Mouse (Mus musculus) embryonic facial prominence, embryonic 11.5 days (tissue): ENCODE measurements around the gene Tspan31. TPM values are rescaled to one million over a fixed set of nuclear protein-coding genes. Genes with fewer than 3 reads are reported as not detected.

ENCODE experiments used
- ATAC-seq: fragments of 200-750 bp; cut with Nextera tagmentation; replicated peaks from 2 replicates; pipeline ENCODE4 v1.8.0; 2017; ENCODE audit warnings: low read depth; ENCODE audit not compliant: insufficient number of reproducible peaks, low FRiP score, low TSS enrichment
- DNase-seq: peaks from one replicate; pipeline ENCODE4 v3.0.0-alpha.2; 2015; ENCODE audit warnings: low spot score
- H3K27ac ChIP-seq: fragments of 300-500 bp; sonication (generic); replicated peaks from 2 replicates; pipeline ENCODE4 v1.5.1; 2014; ENCODE audit warnings: mild to moderate bottlenecking, low read depth, low read length, control low read depth
- H3K27me3 ChIP-seq: fragments of 300-500 bp; sonication (generic); 2 replicates; pipeline ENCODE4 v1.6.1; 2014; ENCODE audit warnings: mild to moderate bottlenecking, low read length, moderate library complexity, mixed read lengths; ENCODE audit not compliant: control insufficient read depth, insufficient read depth
- H3K36me3 ChIP-seq: fragments of 300-500 bp; sonication (generic); replicated peaks from 2 replicates; pipeline ENCODE4 v1.6.1; 2014; ENCODE audit warnings: low read depth, mild to moderate bottlenecking, low read length, moderate library complexity, mixed read lengths; ENCODE audit not compliant: control insufficient read depth, insufficient read depth
- H3K4me1 ChIP-seq: fragments of 300-500 bp; sonication (generic); 2 replicates; pipeline ENCODE4 v1.6.1; 2014; ENCODE audit warnings: low read length, mixed read lengths; ENCODE audit not compliant: control insufficient read depth, insufficient read depth
- H3K4me2 ChIP-seq: fragments of 300-500 bp; sonication (generic); 2 replicates; pipeline ENCODE4 v1.6.1; 2014; ENCODE audit warnings: low read depth, mild to moderate bottlenecking, control low read depth, low read length, moderate library complexity
- H3K4me3 ChIP-seq: fragments of 300-500 bp; sonication (generic); 2 replicates; pipeline ENCODE4 v1.5.1; 2014; ENCODE audit warnings: low read depth, low read length, control low read depth
- H3K9ac ChIP-seq: fragments of 300-500 bp; sonication (generic); replicated peaks from 2 replicates; pipeline ENCODE4 v1.6.1; 2014; ENCODE audit warnings: mild to moderate bottlenecking, control low read depth, low read length
- H3K9me3 ChIP-seq: fragments of 300-500 bp; sonication (generic); replicated peaks from 2 replicates; pipeline ENCODE4 v1.6.1; 2016; ENCODE audit warnings: mild to moderate bottlenecking, low read length, inconsistent platforms, mixed read lengths; ENCODE audit not compliant: control insufficient read depth
- WGBS: fragments of 180-500 bp; shearing (Covaris S2); extraction: QIAGEN DNeasy Blood & Tissue Kit; methylation state at CpG from one replicate; pipeline ENCODE4 v1.1.7; 2014; 5-methylcytosine and 5-hydroxymethylcytosine counted together
- polyA plus RNA-seq: library from polyadenylated mRNA; unstranded; fragments of >200 nt; fragmentation: Nextera tagmentation; extraction: Ambion mirVana; gene quantifications from 2 replicates; pipeline ENCODE4 v1.2.1, GENCODE M21; 2014

The Tspan31 gene
- polyA plus RNA-seq, 1 experiment from 2014 or later, result 83.4 TPM

DNA sequence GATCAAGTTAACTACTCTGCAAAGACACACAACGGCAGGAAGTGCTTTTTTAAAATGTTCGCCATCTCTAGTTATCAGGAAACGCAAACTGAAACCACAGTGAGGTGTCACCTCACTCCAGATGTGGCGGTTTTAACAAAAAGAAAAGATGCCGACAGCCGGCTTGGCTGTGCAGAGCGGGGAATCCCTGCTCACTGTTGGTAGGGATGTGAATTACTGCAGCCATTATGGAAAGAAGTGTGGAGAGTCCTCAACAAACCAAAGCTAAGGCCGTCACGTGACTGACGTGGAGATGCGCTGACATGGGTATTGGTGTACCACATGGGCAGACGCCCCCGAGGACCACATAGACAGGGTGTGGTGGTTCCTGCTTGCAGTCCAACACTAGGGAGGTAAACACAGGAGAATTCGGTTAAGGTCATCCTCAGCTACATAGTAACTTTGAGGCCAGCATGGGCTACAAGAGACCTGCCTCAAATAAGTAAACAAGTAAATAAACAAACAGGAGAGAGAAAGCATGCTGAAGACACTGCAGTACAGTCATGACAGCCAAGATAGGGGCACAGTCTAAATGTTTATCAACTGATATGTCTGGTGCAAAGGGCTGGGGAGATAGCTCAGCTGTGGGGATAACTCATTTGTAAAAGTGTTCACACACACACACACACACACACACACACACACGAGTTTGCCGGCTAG, 37.6 kb upstream of the Tspan31 start:
- Histone ChIP-seq H3K4me2 (no peak overlapping the region), H3K27me3 (no peaks in the 10 kb centered on the region), H3K4me1 (no peaks in the 10 kb centered on the region), H3K9ac (no peak overlapping the region), H3K27ac (no peak overlapping the region), H3K4me3 (no peak overlapping the region), H3K36me3 (no peaks in the 10 kb centered on the region), H3K9me3 (no peaks in the 10 kb centered on the region)
- WGBS, result 88% methylated on average over 16 of the region's 16 CpGs
- ATAC-seq (no peak), DNase-seq (no peak)

GRCm38 (mm10) chr10:127103631-127104030, 33.6 kb upstream of the Tspan31 start:
- DNase-seq (no peak), ATAC-seq (no peak)
- Histone ChIP-seq H3K27ac (no peak overlapping the region), H3K9me3 (no peaks in the 10 kb centered on the region), H3K4me2 (no peak overlapping the region), H3K4me3 (no peak overlapping the region), H3K27me3 (no peaks in the 10 kb centered on the region), H3K4me1 (no peaks in the 10 kb centered on the region), H3K9ac (no peak overlapping the region), H3K36me3 (no peaks in the 10 kb centered on the region)
- WGBS, result 79% methylated on average over 7 of the region's 7 CpGs

- Histone ChIP-seq H3K36me3 (peaks cover 8% of the 10 kb centered on the region), H3K27ac (no peak overlapping the region)
- ATAC-seq, result no peak
Observed at GRCm38 (mm10) chr10:127101151-127101550, 31.1 kb upstream of the Tspan31 start.

DNA sequence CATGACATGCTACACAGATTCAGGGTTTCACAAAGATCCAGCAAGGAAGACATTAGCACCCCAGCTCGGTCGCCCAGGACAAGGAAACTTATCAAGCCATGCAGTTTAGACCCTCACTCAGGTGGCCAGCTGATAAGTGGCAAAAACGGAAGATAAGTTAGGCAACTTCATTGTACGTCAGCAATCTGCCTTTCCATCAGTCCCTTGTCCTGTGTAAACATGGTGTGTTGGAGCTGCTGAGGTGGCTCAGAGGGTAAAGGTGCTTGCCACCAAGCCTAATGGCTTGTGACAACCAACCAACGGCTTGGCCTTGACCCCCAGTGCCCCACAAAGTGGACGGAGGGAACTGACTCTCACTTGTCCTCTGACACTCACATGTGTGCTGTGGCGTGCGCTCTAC, 30.4 kb upstream of the Tspan31 start:
- peaks cover 8% of the 10 kb centered on the region for H3K36me3 ChIP-seq
- DNase-seq (no peak), ATAC-seq (no peak)
- no peak overlapping the region for H3K27ac ChIP-seq
- H3K9me3 ChIP-seq, result no peaks in the 10 kb centered on the region
- H3K27me3 ChIP-seq, result no peaks in the 10 kb centered on the region
- no peak overlapping the region for H3K4me2 ChIP-seq
- WGBS, result 83% methylated on average over 8 of the region's 8 CpGs
- H3K4me3 ChIP-seq, result no peak overlapping the region
- H3K4me1 ChIP-seq, result no peaks in the 10 kb centered on the region
- no peak overlapping the region for H3K9ac ChIP-seq

More at GRCm38 (mm10) chr10:127101151-127101550, 31.1 kb upstream of the Tspan31 start:
- Histone ChIP-seq H3K9me3 (no peaks in the 10 kb centered on the region), H3K4me1 (no peaks in the 10 kb centered on the region), H3K4me2 (no peak overlapping the region), H3K4me3 (no peak overlapping the region), H3K27me3 (no peaks in the 10 kb centered on the region), H3K9ac (no peak overlapping the region)
- no peak for DNase-seq
- 86% methylated on average over 6 of the region's 6 CpGs for WGBS

- Histone ChIP-seq H3K4me3 (no peak overlapping the region), H3K27ac (no peak overlapping the region), H3K9me3 (no peaks in the 10 kb centered on the region), H3K4me2 (no peak overlapping the region), H3K9ac (no peak overlapping the region), H3K27me3 (no peaks in the 10 kb centered on the region), H3K4me1 (no peaks in the 10 kb centered on the region), H3K36me3 (peaks cover 8% of the 10 kb centered on the region)
- 90% methylated on average over 15 of the region's 15 CpGs for WGBS
- no peak for ATAC-seq
- DNase-seq, result no peak
Observed at GRCm38 (mm10) chr10:127099868-127100267, 29.8 kb upstream of the Tspan31 start.

GRCm38 (mm10) chr10:127099191-127099590, 29.1 kb upstream of the Tspan31 start:
- H3K27ac ChIP-seq, result no peak overlapping the region
- H3K36me3 ChIP-seq, result peaks cover 8% of the 10 kb centered on the region
- no peak overlapping the region for H3K4me3 ChIP-seq
- H3K9me3 ChIP-seq, result no peaks in the 10 kb centered on the region
- DNase-seq (no peak), ATAC-seq (no peak)
- no peak overlapping the region for H3K4me2 ChIP-seq
- H3K4me1 ChIP-seq, result no peaks in the 10 kb centered on the region
- H3K27me3 ChIP-seq, result no peaks in the 10 kb centered on the region
- 82% methylated on average over 10 of the region's 10 CpGs for WGBS
- no peak overlapping the region for H3K9ac ChIP-seq

DNA sequence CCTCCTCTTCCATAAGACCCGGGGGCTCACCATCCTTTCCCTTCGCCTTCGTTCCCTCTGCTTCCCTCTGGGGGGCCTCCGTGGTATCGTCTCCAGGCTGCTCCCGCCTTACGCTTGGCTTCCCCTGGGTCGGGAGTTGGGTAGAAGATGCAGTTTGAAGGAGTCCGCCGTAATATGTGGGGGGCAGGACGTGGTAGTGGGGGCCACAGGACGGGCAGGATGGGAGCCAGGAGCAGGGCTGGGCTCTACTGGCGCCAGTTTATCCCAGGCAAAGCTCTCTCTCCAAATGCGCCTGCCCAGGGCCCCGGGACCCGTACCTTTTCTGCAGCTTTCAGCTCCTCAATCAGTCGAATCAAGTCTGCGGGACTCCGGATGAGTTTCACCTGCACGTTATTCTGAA, 28.4 kb upstream of the Tspan31 start:
- H3K4me3 ChIP-seq, result no peak overlapping the region
- H3K36me3 ChIP-seq, result peaks cover 8% of the 10 kb centered on the region
- H3K9me3 ChIP-seq, result no peaks in the 10 kb centered on the region
- 79% methylated on average over 20 of the region's 20 CpGs for WGBS
- DNase-seq (no peak), ATAC-seq (no peak)
- H3K4me2 ChIP-seq, result no peak overlapping the region
- H3K27me3 ChIP-seq, result no peaks in the 10 kb centered on the region; the same call in 1 of the 2 replicates
- no peaks in the 10 kb centered on the region for H3K4me1 ChIP-seq
- no peak overlapping the region for H3K27ac ChIP-seq
- H3K9ac ChIP-seq, result no peak overlapping the region

DNA sequence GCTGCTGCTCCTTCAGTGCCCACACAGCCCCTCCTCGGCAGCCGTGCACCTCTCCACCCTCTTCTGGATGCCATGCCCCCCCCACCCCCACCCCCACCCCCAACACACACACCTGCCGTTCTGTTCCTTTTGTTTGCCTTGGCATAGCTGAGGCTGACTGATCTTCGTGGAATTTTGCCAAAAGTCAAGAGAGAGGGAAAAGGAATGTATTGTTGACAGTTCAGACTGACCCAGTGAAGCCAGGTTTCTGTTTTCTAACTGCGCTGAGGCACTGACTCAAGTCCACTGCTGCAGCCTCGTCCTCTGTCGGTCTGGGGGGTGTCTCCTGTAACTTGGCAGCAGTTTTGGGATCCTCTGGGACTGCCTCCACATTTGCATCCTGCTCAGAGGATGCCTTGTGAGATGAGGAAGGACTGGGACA, 24.3 kb upstream of the Tspan31 start:
- Histone ChIP-seq H3K27ac (no peak overlapping the region), H3K36me3 (peaks cover 8% of the 10 kb centered on the region), H3K4me2 (no peak overlapping the region), H3K4me1 (0 out of 2 replicates have a peak, but pooled peaks cover 3% of the 10 kb centered on the region), H3K9me3 (no peaks in the 10 kb centered on the region), H3K9ac (no peak overlapping the region), H3K27me3 (peaks cover 34% of the 10 kb centered on the region), H3K4me3 (no peak overlapping the region)
- WGBS, result 62% methylated on average over 7 of the region's 7 CpGs
- DNase-seq, result no peak
- ATAC-seq, result no peak
